Mouse (Mus musculus): ENCODE data around the gene D3Ertd254e.

DNA sequence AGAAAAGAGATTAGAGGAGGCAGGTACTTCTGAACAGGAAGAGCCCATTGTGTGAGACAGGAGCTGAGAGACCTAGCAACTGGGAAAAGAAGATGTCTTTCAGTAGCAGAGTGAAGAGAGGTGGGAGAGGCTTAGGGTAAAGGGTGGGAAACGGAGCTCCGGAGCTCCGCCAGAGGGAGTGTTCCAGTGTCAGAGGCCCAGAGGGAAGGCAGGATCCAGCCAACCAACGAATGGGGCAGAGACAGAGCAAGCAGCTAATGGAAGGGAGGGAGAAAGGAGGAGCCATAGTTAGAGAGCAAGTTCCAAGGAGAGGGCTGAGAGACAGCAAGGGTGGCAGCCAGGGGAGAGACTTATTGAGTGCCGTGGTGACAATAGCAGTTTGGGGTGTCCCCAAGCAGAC is 4.5 kb downstream of the D3Ertd254e start:
- TF ChIP-seq CTCF (IDR thresholded peaks at IDR 0.05; ENCODE audit: borderline replicate concordance, extremely low read depth, insufficient read depth, insufficient read length): 0 out of 2 replicates have a peak, but pooled peaks have one; percentile 25
- TF ChIP-seq POLR2A (IDR thresholded peaks at IDR 0.05; ENCODE audit: borderline replicate concordance, extremely low read depth, insufficient read depth, insufficient read length, poor library complexity, severe bottlenecking): no peak
